Mouse (Mus musculus): Measurements from ENCODE around the gene Macrod2.

Gene Macrod2

GRCm38 (mm10) chr2:140793886-140794608 is 398.9 kb downstream of the Macrod2 start:
- DNase-seq (ENCODE audit: low read depth, low spot score): no peak

- no peak for DNase-seq (ENCODE audit: low read depth, low spot score)
These were observed 416.6 kb downstream of the Macrod2 start for GRCm38 (mm10) chr2:140811693-140812092.

- no peak for DNase-seq (ENCODE audit: low read depth, low spot score)
These were observed 424.4 kb downstream of the Macrod2 start for GRCm38 (mm10) chr2:140819391-140820120.

- DNase-seq (ENCODE audit: low read depth, low spot score): no peak
These were observed 427.3 kb downstream of the Macrod2 start for GRCm38 (mm10) chr2:140822378-140822777.

- no peak for DNase-seq (ENCODE audit: low read depth, low spot score)
These were observed 431.1 kb downstream of the Macrod2 start for GRCm38 (mm10) chr2:140826241-140826640.

GRCm38 (mm10) chr2:140828859-140829258 is 433.8 kb downstream of the Macrod2 start:
- no peak for DNase-seq (ENCODE audit: low read depth, low spot score)

- no peak for DNase-seq (ENCODE audit: low read depth, low spot score)
These were observed 435.0 kb downstream of the Macrod2 start for GRCm38 (mm10) chr2:140830086-140830485.

GRCm38 (mm10) chr2:140839371-140839770 is 444.3 kb downstream of the Macrod2 start:
- DNase-seq (ENCODE audit: low read depth, low spot score): no peak

GRCm38 (mm10) chr2:140839880-140840279 is 444.8 kb downstream of the Macrod2 start:
- no peak for DNase-seq (ENCODE audit: low read depth, low spot score)

- no peak for DNase-seq (ENCODE audit: low read depth, low spot score)
These were observed 448.9 kb downstream of the Macrod2 start for GRCm38 (mm10) chr2:140844030-140844429.

GRCm38 (mm10) chr2:140847817-140848428 is 452.8 kb downstream of the Macrod2 start:
- DNase-seq (ENCODE audit: low read depth, low spot score): no peak

- no peak for DNase-seq (ENCODE audit: low read depth, low spot score)
These were observed 458.4 kb downstream of the Macrod2 start for GRCm38 (mm10) chr2:140853538-140853937.

- no peak for DNase-seq (ENCODE audit: low read depth, low spot score)
These were observed 466.2 kb downstream of the Macrod2 start for GRCm38 (mm10) chr2:140861356-140861755.

GRCm38 (mm10) chr2:140862736-140863135 is 467.6 kb downstream of the Macrod2 start:
- no peak for DNase-seq (ENCODE audit: low read depth, low spot score)

GRCm38 (mm10) chr2:140865636-140866035 is 470.5 kb downstream of the Macrod2 start:
- DNase-seq (ENCODE audit: low read depth, low spot score): no peak

GRCm38 (mm10) chr2:140867116-140867515 is 472.0 kb downstream of the Macrod2 start:
- no peak for DNase-seq (ENCODE audit: low read depth, low spot score)

GRCm38 (mm10) chr2:140885176-140885575 is 490.1 kb downstream of the Macrod2 start:
- DNase-seq (ENCODE audit: low read depth, low spot score): no peak

- DNase-seq (ENCODE audit: low read depth, low spot score): no peak
These were observed 495.6 kb downstream of the Macrod2 start for GRCm38 (mm10) chr2:140890683-140891082.

GRCm38 (mm10) chr2:140896396-140897082 is 501.4 kb downstream of the Macrod2 start:
- no peak for DNase-seq (ENCODE audit: low read depth, low spot score)

- DNase-seq (ENCODE audit: low read depth, low spot score): no peak
These were observed 503.4 kb downstream of the Macrod2 start for GRCm38 (mm10) chr2:140898408-140898985.

- DNase-seq (ENCODE audit: low read depth, low spot score): no peak
These were observed 510.2 kb downstream of the Macrod2 start for GRCm38 (mm10) chr2:140905331-140905730.

- DNase-seq (ENCODE audit: low read depth, low spot score): no peak
These were observed 511.0 kb downstream of the Macrod2 start for GRCm38 (mm10) chr2:140906123-140906522.

Measured in embryo, embryonic 11.5 days (tissue).